Mouse (Mus musculus) ZHBTc4 (cell line): ENCODE measurements around the gene Fam214a.
A peak's percentile ranks its signal among the peaks of the same experiment; 100 is the strongest.

Source experiments
- DNase-seq: peaks from one replicate; pipeline ENCODE4 v3.0.0-alpha.2; 2011; ENCODE audit warnings: low read depth, low spot score

The Fam214a gene

GRCm38 (mm10) chr9:74952756-74953247 lies at the start of gene Fam214a:
Fam214a (plus strand) TSS chr9:74952884.
- peak; percentile 97 for DNase-seq

- DNase-seq = peak; percentile 79
Observed at GRCm38 (mm10) chr9:74904866-74905508, 47.7 kb upstream of the Fam214a start.

- DNase-seq = peak; percentile 11
Observed at GRCm38 (mm10) chr9:74906951-74907350, 45.7 kb upstream of the Fam214a start.

GRCm38 (mm10) chr9:74909245-74909644 lies 43.4 kb upstream of the Fam214a start:
- DNase-seq = peak; percentile 42

GRCm38 (mm10) chr9:74910226-74910759 lies 42.4 kb upstream of the Fam214a start:
- DNase-seq = no peak

GRCm38 (mm10) chr9:74911430-74911829 lies 41.3 kb upstream of the Fam214a start:
- DNase-seq = no peak

- DNase-seq = no peak
Observed at GRCm38 (mm10) chr9:74911919-74912318, 40.8 kb upstream of the Fam214a start.

GRCm38 (mm10) chr9:74912619-74913376 lies 39.9 kb upstream of the Fam214a start:
- no peak for DNase-seq

GRCm38 (mm10) chr9:74915611-74916010 lies 37.1 kb upstream of the Fam214a start:
- DNase-seq = no peak

GRCm38 (mm10) chr9:74920450-74920849 lies 32.2 kb upstream of the Fam214a start:
- DNase-seq = no peak

- DNase-seq = no peak
Observed at GRCm38 (mm10) chr9:74921422-74921821, 31.3 kb upstream of the Fam214a start.

- DNase-seq = no peak
Observed at GRCm38 (mm10) chr9:74922884-74923283, 29.8 kb upstream of the Fam214a start.

GRCm38 (mm10) chr9:74923291-74923977 lies 29.2 kb upstream of the Fam214a start:
- no peak for DNase-seq

- DNase-seq = no peak
Observed at GRCm38 (mm10) chr9:74925220-74925769, 27.4 kb upstream of the Fam214a start.

GRCm38 (mm10) chr9:74929981-74930423 lies 22.7 kb upstream of the Fam214a start:
- DNase-seq = no peak

GRCm38 (mm10) chr9:74930653-74931052 lies 22.0 kb upstream of the Fam214a start:
- DNase-seq = no peak

- DNase-seq = no peak
Observed at GRCm38 (mm10) chr9:74935289-74935688, 17.4 kb upstream of the Fam214a start.

GRCm38 (mm10) chr9:74937761-74938160 lies 14.9 kb upstream of the Fam214a start:
- DNase-seq = no peak

GRCm38 (mm10) chr9:74938670-74939534 lies 13.8 kb upstream of the Fam214a start:
- DNase-seq = no peak

- DNase-seq = no peak
Observed at GRCm38 (mm10) chr9:74946713-74947402, 5.8 kb upstream of the Fam214a start.
